Comparison of ENCODE assay signal across 8 mouse cellular contexts in the genomic region with DNA sequence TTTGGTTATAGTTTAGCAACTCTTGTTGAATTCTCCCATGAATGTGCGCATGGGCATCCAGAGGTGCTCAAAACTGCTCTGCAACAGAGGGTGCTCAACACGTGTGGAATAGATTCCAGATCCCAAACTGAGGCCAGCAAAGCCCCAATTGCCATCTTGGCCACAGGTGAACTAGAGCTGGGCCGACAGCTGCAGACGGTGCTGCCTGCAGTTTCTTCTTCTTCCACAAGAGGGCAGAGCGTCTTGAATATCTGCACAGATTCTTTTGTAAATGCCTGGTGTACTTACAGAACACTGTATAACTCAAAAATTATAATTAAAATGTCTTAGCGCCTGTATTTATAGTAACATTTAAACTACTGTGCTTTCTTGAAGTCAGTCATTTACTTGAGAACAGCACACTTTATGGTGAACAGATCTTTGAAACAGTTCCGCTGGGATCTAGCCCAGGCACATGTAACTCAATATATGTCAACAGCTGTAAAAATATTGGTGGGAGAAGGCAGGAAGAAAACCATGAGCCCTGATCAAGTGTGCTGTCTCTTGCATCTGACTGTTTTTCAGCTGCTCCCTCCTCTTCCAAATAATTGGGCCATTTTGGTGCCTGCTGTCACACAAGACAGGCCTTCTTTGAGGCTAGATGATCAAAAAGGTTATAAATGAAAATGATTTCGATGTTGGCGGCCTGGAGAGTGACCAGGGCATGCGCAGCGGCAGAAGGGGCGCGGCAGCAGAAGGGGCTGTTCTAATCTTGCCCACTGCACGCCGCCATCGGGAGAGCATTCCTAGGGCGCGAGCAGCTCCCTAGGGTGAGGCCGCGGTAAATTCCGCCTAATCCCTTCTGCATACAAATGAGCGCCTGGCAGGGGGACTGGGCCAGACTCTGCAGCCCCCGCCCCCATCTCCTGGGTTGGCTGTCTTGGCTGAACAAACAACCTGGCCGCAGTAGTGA.
DNase-seq lines count a peak whose midpoint lies in the region; ATAC-seq and TF ChIP-seq lines count a peak whose summit lies in the region.

No protein-coding gene starts in this region.

- no peak overlapping the region for H3K27ac ChIP-seq in thymus, adult 2 months (ENCODE audit: control insufficient read depth, insufficient read depth, low read length)
- peak overlapping the region; percentile 52 for H3K27ac ChIP-seq in embryonic facial prominence, embryonic 11.5 days (replicated peaks; ENCODE audit: low read depth, low read length)
- H3K27ac ChIP-seq in kidney, embryonic 14.5 days (ENCODE audit: low read depth, low read length): peak overlapping the region; percentile 73
- peak overlapping the region; percentile 27; the same call in 1 of the 2 replicates for H3K27ac ChIP-seq in limb, embryonic 14.5 days (replicated peaks; ENCODE audit: low read depth, low read length)
- H3K27ac ChIP-seq in stomach, embryonic 15.5 days: peak overlapping the region; percentile 70

- no peak for TF ChIP-seq POLR2A in thymus, adult 2 months (IDR thresholded peaks at IDR 0.05; ENCODE audit: control insufficient read depth, extremely low read depth, insufficient read depth, low read length, poor library complexity)
- TF ChIP-seq POLR2A in limb, embryonic 14.5 days (IDR thresholded peaks at IDR 0.05; ENCODE audit: borderline replicate concordance, extremely low read depth, insufficient read depth, insufficient read length): no peak

- no peak overlapping the region for H3K9ac ChIP-seq in embryonic facial prominence, embryonic 11.5 days (replicated peaks; ENCODE audit: low read length)
- H3K9ac ChIP-seq in kidney, embryonic 14.5 days (ENCODE audit: low read depth, low read length): peak overlapping the region; percentile 37; the same call in 1 of the 2 replicates
- H3K9ac ChIP-seq in limb, embryonic 14.5 days (ENCODE audit: low read depth, low read length, severe bottlenecking): 0 out of 2 replicates have a peak overlapping the region, but pooled peaks have one; percentile 13
- H3K9ac ChIP-seq in stomach, embryonic 15.5 days: no peak overlapping the region

- TF ChIP-seq CTCF in thymus, adult 2 months (IDR thresholded peaks at IDR 0.05; ENCODE audit: borderline replicate concordance, control insufficient read depth, extremely low read depth, insufficient read depth, low read length, poor library complexity): peak; percentile 50; the same call in 1 of the 2 replicates

- no peaks in the 10 kb centered on the region for H3K9me3 ChIP-seq in embryonic facial prominence, embryonic 11.5 days (replicated peaks; ENCODE audit: control insufficient read depth, low read length)
- no peaks in the 10 kb centered on the region for H3K9me3 ChIP-seq in kidney, embryonic 14.5 days (ENCODE audit: control insufficient read depth, low read length)
- no peaks in the 10 kb centered on the region for H3K9me3 ChIP-seq in limb, embryonic 14.5 days (ENCODE audit: control insufficient read depth, low read length)
- H3K9me3 ChIP-seq in stomach, embryonic 15.5 days: no peaks in the 10 kb centered on the region

- no peaks in the 10 kb centered on the region for H3K4me1 ChIP-seq in thymus, adult 2 months (replicated peaks; ENCODE audit: control insufficient read depth, insufficient read depth, low read length)
- H3K4me1 ChIP-seq in embryonic facial prominence, embryonic 11.5 days (ENCODE audit: control insufficient read depth, insufficient read depth, low read length): peaks cover 2% of the 10 kb centered on the region
- H3K4me1 ChIP-seq in kidney, embryonic 14.5 days (ENCODE audit: control insufficient read depth, insufficient read depth, low read length): peaks cover 18% of the 10 kb centered on the region
- H3K4me1 ChIP-seq in limb, embryonic 14.5 days (ENCODE audit: control insufficient read depth, insufficient read depth, low read length): peaks cover 58% of the 10 kb centered on the region
- H3K4me1 ChIP-seq in stomach, embryonic 15.5 days: peaks cover 28% of the 10 kb centered on the region

- no peak overlapping the region for H3K4me3 ChIP-seq in thymus, adult 2 months (ENCODE audit: control insufficient read depth, insufficient read depth, low read length)
- H3K4me3 ChIP-seq in embryonic facial prominence, embryonic 11.5 days (ENCODE audit: low read depth, low read length): no peak overlapping the region; the same call in 1 of the 2 replicates
- H3K4me3 ChIP-seq in kidney, embryonic 14.5 days (ENCODE audit: low read length): peak overlapping the region; percentile 18; the same call in 1 of the 2 replicates
- no peak overlapping the region for H3K4me3 ChIP-seq in limb, embryonic 14.5 days (replicated peaks; ENCODE audit: low read length)
- peak overlapping the region; percentile 21 for H3K4me3 ChIP-seq in stomach, embryonic 15.5 days (replicated peaks)

- DNase-seq in thymus, adult 2 months: peak; percentile 60
- no peak for DNase-seq in thymus, adult 18-20 months
- peak; percentile 87 for DNase-seq in embryonic facial prominence, embryonic 11.5 days (ENCODE audit: low spot score)
- DNase-seq in heart, adult 8-10 months (ENCODE audit: low spot score): peak; percentile 62
- peak; percentile 85 for DNase-seq in limb, embryonic 14.5 days (ENCODE audit: low spot score)
- peak; percentile 9 to 51 for DNase-seq in natural killer cell, adult 2 months (ENCODE audit: low spot score in 2 of 2)

- H3K4me2 ChIP-seq in embryonic facial prominence, embryonic 11.5 days (ENCODE audit: low read depth, low read length): peak overlapping the region; percentile 19
- H3K4me2 ChIP-seq in kidney, embryonic 14.5 days (replicated peaks; ENCODE audit: low read depth, low read length): peak overlapping the region; percentile 48
- H3K4me2 ChIP-seq in limb, embryonic 14.5 days (replicated peaks; ENCODE audit: low read depth, low read length, severe bottlenecking): peak overlapping the region; percentile 32
- H3K4me2 ChIP-seq in stomach, embryonic 15.5 days: peak overlapping the region; percentile 50

- ATAC-seq in embryonic facial prominence, embryonic 11.5 days (replicated peaks; ENCODE audit: insufficient number of reproducible peaks, low FRiP score, low TSS enrichment, low read depth): peak; percentile 74
- peak; percentile 74 for ATAC-seq in kidney, embryonic 14.5 days (ENCODE audit: low FRiP score, low TSS enrichment)
- peak; percentile 83 for ATAC-seq in limb, embryonic 14.5 days (ENCODE audit: low FRiP score, low read depth)
- ATAC-seq in stomach, embryonic 15.5 days (ENCODE audit: insufficient read depth, low FRiP score, low read depth): peak; percentile 67

- no peaks in the 10 kb centered on the region for H3K27me3 ChIP-seq in thymus, adult 2 months (ENCODE audit: control insufficient read depth, insufficient read depth, low read length)
- H3K27me3 ChIP-seq in embryonic facial prominence, embryonic 11.5 days (ENCODE audit: control insufficient read depth, insufficient read depth, low read length): no peaks in the 10 kb centered on the region
- no peaks in the 10 kb centered on the region for H3K27me3 ChIP-seq in kidney, embryonic 14.5 days (ENCODE audit: control insufficient read depth, insufficient read depth, low read length)
- no peaks in the 10 kb centered on the region for H3K27me3 ChIP-seq in limb, embryonic 14.5 days (ENCODE audit: control insufficient read depth, insufficient read depth, low read length)
- no peaks in the 10 kb centered on the region for H3K27me3 ChIP-seq in stomach, embryonic 15.5 days (replicated peaks)

- H3K36me3 ChIP-seq in thymus, adult 2 months (ENCODE audit: control insufficient read depth, insufficient read depth, low read length): no peaks in the 10 kb centered on the region
- no peaks in the 10 kb centered on the region for H3K36me3 ChIP-seq in embryonic facial prominence, embryonic 11.5 days (replicated peaks; ENCODE audit: control insufficient read depth, insufficient read depth, low read depth, low read length)
- no peaks in the 10 kb centered on the region for H3K36me3 ChIP-seq in kidney, embryonic 14.5 days (ENCODE audit: control insufficient read depth, insufficient read depth, low read length)
- no peaks in the 10 kb centered on the region for H3K36me3 ChIP-seq in limb, embryonic 14.5 days (ENCODE audit: control insufficient read depth, insufficient read depth, low read length)
- H3K36me3 ChIP-seq in stomach, embryonic 15.5 days: no peaks in the 10 kb centered on the region

- 72% methylated on average over 24 of the region's 24 CpGs for WGBS in thymus, adult 2 months
- 4% methylated on average over 24 of the region's 24 CpGs for WGBS in embryonic facial prominence, embryonic 11.5 days
- 8% methylated on average over 24 of the region's 24 CpGs for WGBS in kidney, embryonic 14.5 days
- WGBS in limb, embryonic 14.5 days: 5% methylated on average over 24 of the region's 24 CpGs
- 14% methylated on average over 24 of the region's 24 CpGs for WGBS in stomach, embryonic 15.5 days

Comparison
In these comparisons a context has a peak if more than half of its experiments do, and no peak if none do; other contexts are left out.
1. DNase-seq: peak in thymus, adult 2 months (single experiment), embryonic facial prominence, embryonic 11.5 days (single experiment), heart, adult 8-10 months (single experiment), limb, embryonic 14.5 days (single experiment) and natural killer cell, adult 2 months (2 of 2); none in thymus, adult 18-20 months (0 of 2).
2. H3K4me3 ChIP-seq: peak in kidney, embryonic 14.5 days (single experiment) and stomach, embryonic 15.5 days (single experiment); none in thymus, adult 2 months (single experiment), embryonic facial prominence, embryonic 11.5 days (single experiment) and limb, embryonic 14.5 days (single experiment).
3. H3K9ac ChIP-seq: peak in kidney, embryonic 14.5 days (single experiment) and limb, embryonic 14.5 days (single experiment); none in embryonic facial prominence, embryonic 11.5 days (single experiment) and stomach, embryonic 15.5 days (single experiment).
4. Peak in every context shown above with its lines, with median percentiles within 50 percentile points of each other: ATAC-seq and H3K4me2 ChIP-seq.